Mouse (Mus musculus) midbrain, embryonic 13.5 days (tissue): Measurements from ENCODE around the gene Rbp4. TPM values are rescaled to one million over a fixed set of nuclear protein-coding genes. Genes with fewer than 3 reads are reported as not detected.

Experiments used
- ATAC-seq: fragments of 200-750 bp; cut with Nextera tagmentation; 2 replicates; pipeline ENCODE4 v1.8.0; 2017; ENCODE audit warnings: mild to moderate bottlenecking, moderate TSS enrichment, moderate library complexity
- H3K27ac ChIP-seq: fragments of 300-500 bp; sonication (generic); 2 replicates; pipeline ENCODE4 v1.5.1; 2015; ENCODE audit warnings: inconsistent platforms, mild to moderate bottlenecking, moderate library complexity
- H3K27me3 ChIP-seq: fragments of 300-500 bp; sonication (generic); 2 replicates; pipeline ENCODE4 v1.6.1; 2015; ENCODE audit warnings: mild to moderate bottlenecking, inconsistent platforms
- H3K36me3 ChIP-seq: fragments of 300-500 bp; sonication (generic); 2 replicates; pipeline ENCODE4 v1.6.1; 2015; ENCODE audit warnings: mild to moderate bottlenecking, inconsistent platforms
- H3K4me1 ChIP-seq: fragments of 300-500 bp; sonication (generic); replicated peaks from 2 replicates; pipeline ENCODE4 v1.6.1; 2015; ENCODE audit warnings: inconsistent platforms
- H3K4me2 ChIP-seq: fragments of 300-500 bp; sonication (generic); replicated peaks from 2 replicates; pipeline ENCODE4 v1.6.1; 2015; ENCODE audit warnings: moderate library complexity, mild to moderate bottlenecking, inconsistent platforms
- H3K4me3 ChIP-seq: fragments of 300-500 bp; sonication (generic); replicated peaks from 2 replicates; pipeline ENCODE4 v1.5.1; 2015; ENCODE audit warnings: mild to moderate bottlenecking, inconsistent platforms
- H3K9ac ChIP-seq: fragments of 300-500 bp; sonication (generic); replicated peaks from 2 replicates; pipeline ENCODE4 v1.6.1; 2015; ENCODE audit warnings: mild to moderate bottlenecking, inconsistent platforms
- H3K9me3 ChIP-seq: fragments of 300-500 bp; sonication (generic); 2 replicates; pipeline ENCODE4 v1.6.1; 2016; ENCODE audit warnings: mild to moderate bottlenecking, inconsistent platforms
- WGBS: fragments of 180-500 bp; shearing (Covaris S2); methylation state at CpG from one replicate; pipeline ENCODE4 v1.1.7; 2015; 5-methylcytosine and 5-hydroxymethylcytosine counted together
- polyA plus RNA-seq: library from polyadenylated mRNA; unstranded; fragments of >200 nt; fragmentation: Nextera tagmentation; extraction: Ambion mirVana; gene quantifications from 2 replicates; pipeline ENCODE4 v1.2.1, GENCODE M21; 2015

Gene Rbp4
- polyA plus RNA-seq, 1 experiment from 2014 or later, result 7.8 TPM

- Histone ChIP-seq H3K36me3 (no peaks in the 10 kb centered on the region), H3K4me3 (no peak overlapping the region), H3K27ac (no peak overlapping the region), H3K9me3 (no peaks in the 10 kb centered on the region), H3K27me3 (no peaks in the 10 kb centered on the region), H3K4me2 (no peak overlapping the region), H3K9ac (no peak overlapping the region), H3K4me1 (no peaks in the 10 kb centered on the region)
- 85% methylated on average over 4 of the region's 4 CpGs for WGBS
- no peak for ATAC-seq
Observed at GRCm38 (mm10) chr19:38085841-38086240, 39.2 kb downstream of the Rbp4 start.

GRCm38 (mm10) chr19:38082931-38083525 lies 42.1 kb downstream of the Rbp4 start:
- no peak overlapping the region for H3K4me3 ChIP-seq
- no peak overlapping the region for H3K27ac ChIP-seq
- no peak for ATAC-seq

GRCm38 (mm10) chr19:38081361-38081760 lies 43.7 kb downstream of the Rbp4 start:
- Histone ChIP-seq H3K9me3 (no peaks in the 10 kb centered on the region), H3K36me3 (no peaks in the 10 kb centered on the region), H3K4me3 (no peak overlapping the region), H3K4me1 (no peaks in the 10 kb centered on the region), H3K27me3 (no peaks in the 10 kb centered on the region), H3K9ac (no peak overlapping the region), H3K4me2 (no peak overlapping the region), H3K27ac (no peak overlapping the region)
- no peak for ATAC-seq
- 83% methylated on average over 3 of the region's 3 CpGs for WGBS

More at GRCm38 (mm10) chr19:38082931-38083525, 42.1 kb downstream of the Rbp4 start:
- Histone ChIP-seq H3K27me3 (no peaks in the 10 kb centered on the region), H3K36me3 (no peaks in the 10 kb centered on the region), H3K4me2 (no peak overlapping the region), H3K9me3 (no peaks in the 10 kb centered on the region), H3K4me1 (no peaks in the 10 kb centered on the region), H3K9ac (no peak overlapping the region)
- WGBS, result 82% methylated on average over 5 of the region's 5 CpGs

GRCm38 (mm10) chr19:38077851-38078540 lies 47.1 kb downstream of the Rbp4 start:
- no peak overlapping the region for H3K9ac ChIP-seq
- H3K4me1 ChIP-seq, result no peaks in the 10 kb centered on the region
- H3K27ac ChIP-seq, result no peak overlapping the region
- no peaks in the 10 kb centered on the region for H3K27me3 ChIP-seq
- H3K36me3 ChIP-seq, result peaks cover 9% of the 10 kb centered on the region
- ATAC-seq, result no peak
- no peak overlapping the region for H3K4me3 ChIP-seq
- H3K4me2 ChIP-seq, result no peak overlapping the region
- WGBS, result 77% methylated on average over 3 of the region's 3 CpGs
- H3K9me3 ChIP-seq, result no peaks in the 10 kb centered on the region

GRCm38 (mm10) chr19:38076251-38076650 lies 48.8 kb downstream of the Rbp4 start:
- no peak overlapping the region for H3K4me3 ChIP-seq
- no peaks in the 10 kb centered on the region for H3K4me1 ChIP-seq
- peaks cover 21% of the 10 kb centered on the region for H3K36me3 ChIP-seq
- H3K9me3 ChIP-seq, result no peaks in the 10 kb centered on the region
- ATAC-seq, result no peak
- WGBS, result 86% methylated on average over 2 of the region's 2 CpGs
- no peak overlapping the region for H3K4me2 ChIP-seq
- no peaks in the 10 kb centered on the region for H3K27me3 ChIP-seq
- no peak overlapping the region for H3K27ac ChIP-seq
- no peak overlapping the region for H3K9ac ChIP-seq

GRCm38 (mm10) chr19:38075051-38075450 lies 50.0 kb downstream of the Rbp4 start:
- Histone ChIP-seq H3K9me3 (no peaks in the 10 kb centered on the region), H3K9ac (no peak overlapping the region), H3K4me2 (no peak overlapping the region), H3K27ac (no peak overlapping the region), H3K27me3 (no peaks in the 10 kb centered on the region), H3K4me1 (no peaks in the 10 kb centered on the region), H3K36me3 (peaks cover 32% of the 10 kb centered on the region), H3K4me3 (no peak overlapping the region)
- ATAC-seq, result no peak
- 86% methylated on average over 11 of the region's 11 CpGs for WGBS

- peaks cover 35% of the 10 kb centered on the region for H3K36me3 ChIP-seq
- H3K27ac ChIP-seq, result no peak overlapping the region
- no peak overlapping the region for H3K4me2 ChIP-seq
- H3K4me3 ChIP-seq, result no peak overlapping the region
- no peak for ATAC-seq
- H3K27me3 ChIP-seq, result no peaks in the 10 kb centered on the region
- no peak overlapping the region for H3K9ac ChIP-seq
- H3K9me3 ChIP-seq, result no peaks in the 10 kb centered on the region
- H3K4me1 ChIP-seq, result no peaks in the 10 kb centered on the region
- 96% methylated on average over 5 of the region's 5 CpGs for WGBS
Observed at GRCm38 (mm10) chr19:38073226-38073625, 51.9 kb downstream of the Rbp4 start.

Other genes with a start within 250 kb of the Rbp4 start
- gene Myof, start 81.7 kb downstream of the Rbp4 start, polyA plus RNA-seq, result 1.3 and 1.6 TPM in 2 replicates
- gene Cep55, start 70.3 kb downstream of the Rbp4 start, polyA plus RNA-seq, result 15.9 and 16.3 TPM in 2 replicates
- gene Ffar4, start 28.2 kb downstream of the Rbp4 start, polyA plus RNA-seq, result not detected in 2 replicates
- gene Pde6c, start 7.5 kb upstream of the Rbp4 start, polyA plus RNA-seq, result 0.13 and 0.24 TPM in 2 replicates
- gene Fra10ac1, start 98.9 kb upstream of the Rbp4 start, polyA plus RNA-seq, result 50.9 and 54.6 TPM in 2 replicates
- gene Lgi1, start 139.3 kb upstream of the Rbp4 start, polyA plus RNA-seq, result 8.8 and 10.0 TPM in 2 replicates